Mouse (Mus musculus): ENCODE results near the gene Sf3a3. TPM values are rescaled to one million over a fixed set of nuclear protein-coding genes. Genes with fewer than 3 reads are reported as not detected.
A peak's percentile ranks its signal among the peaks of the same experiment; 100 is the strongest.

Gene Sf3a3
- polyA plus RNA-seq, 1 experiment = 7.2 TPM

- H3K4me3 ChIP-seq (ENCODE audit: low read depth, low read length) = no peak overlapping the region
- no peaks in the 10 kb centered on the region for H3K4me1 ChIP-seq (ENCODE audit: control insufficient read depth, insufficient read depth, insufficient read length, low read length)
- TF ChIP-seq CTCF (IDR thresholded peaks at IDR 0.05; ENCODE audit: extremely low read depth, insufficient read length, insufficient replicate concordance, low read depth, low read length) (no peak), POLR2A (IDR thresholded peaks at IDR 0.05; ENCODE audit: low read depth, low read length) (no peak)
- 80% methylated on average over 8 of the region's 8 CpGs for WGBS
- no peaks in the 10 kb centered on the region for H3K27me3 ChIP-seq (ENCODE audit: control insufficient read depth, insufficient read depth, low read length)
- H3K36me3 ChIP-seq (ENCODE audit: control insufficient read depth, insufficient read depth, low read length) = peaks cover 36% of the 10 kb centered on the region
- H3K27ac ChIP-seq (ENCODE audit: insufficient read depth, low read depth, low read length) = peak overlapping the region; percentile 29; the same call in 1 of the 2 replicates
Measured at GRCm38 (mm10) chr4:124685897-124686402, 28.6 kb upstream of the Sf3a3 start.

GRCm38 (mm10) chr4:124691455-124691854, 23.1 kb upstream of the Sf3a3 start:
- WGBS = 77% methylated on average over 8 of the region's 8 CpGs
- H3K27ac ChIP-seq (ENCODE audit: insufficient read depth, low read depth, low read length) = no peak overlapping the region
- H3K36me3 ChIP-seq (ENCODE audit: control insufficient read depth, insufficient read depth, low read length) = 0 out of 2 replicates have a peak, but pooled peaks cover 4% of the 10 kb centered on the region
- no peak overlapping the region for H3K4me3 ChIP-seq (ENCODE audit: low read depth, low read length)
- TF ChIP-seq POLR2A (IDR thresholded peaks at IDR 0.05; ENCODE audit: low read depth, low read length) (no peak), CTCF (IDR thresholded peaks at IDR 0.05; ENCODE audit: extremely low read depth, insufficient read length, insufficient replicate concordance, low read depth, low read length) (no peak)
- no peaks in the 10 kb centered on the region for H3K27me3 ChIP-seq (ENCODE audit: control insufficient read depth, insufficient read depth, low read length)
- peaks cover 6% of the 10 kb centered on the region for H3K4me1 ChIP-seq (ENCODE audit: control insufficient read depth, insufficient read depth, insufficient read length, low read length)

- no peaks in the 10 kb centered on the region for H3K27me3 ChIP-seq (ENCODE audit: control insufficient read depth, insufficient read depth, low read length)
- no peak overlapping the region for H3K27ac ChIP-seq (ENCODE audit: insufficient read depth, low read depth, low read length)
- H3K4me1 ChIP-seq (ENCODE audit: control insufficient read depth, insufficient read depth, insufficient read length, low read length) = peaks cover 6% of the 10 kb centered on the region
- TF ChIP-seq CTCF (IDR thresholded peaks at IDR 0.05; ENCODE audit: extremely low read depth, insufficient read length, insufficient replicate concordance, low read depth, low read length) = no peak
- TF ChIP-seq POLR2A (IDR thresholded peaks at IDR 0.05; ENCODE audit: low read depth, low read length) = no peak
- H3K4me3 ChIP-seq (ENCODE audit: low read depth, low read length) = no peak overlapping the region
- H3K36me3 ChIP-seq (ENCODE audit: control insufficient read depth, insufficient read depth, low read length) = no peaks in the 10 kb centered on the region
- WGBS = 41% methylated on average over 3 of the region's 3 CpGs
Measured at GRCm38 (mm10) chr4:124692416-124692861, 22.1 kb upstream of the Sf3a3 start.

GRCm38 (mm10) chr4:124693135-124693894, 21.3 kb upstream of the Sf3a3 start, which contains the start of gene Utp11:
TSS of gene Utp11 (minus strand) at chr4:124693600.
- Histone ChIP-seq H3K27ac (ENCODE audit: insufficient read depth, low read depth, low read length) (peak within 1 kb of the TSS; percentile 22; the same call in 1 of the 2 replicates), H3K27me3 (ENCODE audit: control insufficient read depth, insufficient read depth, low read length) (no peaks in the 10 kb centered on the region), H3K4me3 (ENCODE audit: low read depth, low read length) (peak within 1 kb of the TSS; percentile 90), H3K36me3 (ENCODE audit: control insufficient read depth, insufficient read depth, low read length) (no peaks in the 10 kb centered on the region), H3K4me1 (ENCODE audit: control insufficient read depth, insufficient read depth, insufficient read length, low read length) (peaks cover 6% of the 10 kb centered on the region)
- TF ChIP-seq CTCF (IDR thresholded peaks at IDR 0.05; ENCODE audit: extremely low read depth, insufficient read length, insufficient replicate concordance, low read depth, low read length) (no peak), POLR2A (IDR thresholded peaks at IDR 0.05; ENCODE audit: low read depth, low read length) (0 out of 2 replicates have a peak, but pooled peaks have one; percentile 19)
- WGBS = under 1% methylated on average over 43 of the region's 43 CpGs

- Histone ChIP-seq H3K36me3 (ENCODE audit: control insufficient read depth, insufficient read depth, low read length) (no peaks in the 10 kb centered on the region), H3K27ac (ENCODE audit: insufficient read depth, low read depth, low read length) (no peak overlapping the region), H3K4me1 (ENCODE audit: control insufficient read depth, insufficient read depth, insufficient read length, low read length) (peaks cover 6% of the 10 kb centered on the region), H3K27me3 (ENCODE audit: control insufficient read depth, insufficient read depth, low read length) (no peaks in the 10 kb centered on the region), H3K4me3 (ENCODE audit: low read depth, low read length) (no peak overlapping the region)
- TF ChIP-seq CTCF (IDR thresholded peaks at IDR 0.05; ENCODE audit: extremely low read depth, insufficient read length, insufficient replicate concordance, low read depth, low read length) = no peak
- TF ChIP-seq POLR2A (IDR thresholded peaks at IDR 0.05; ENCODE audit: low read depth, low read length) = no peak
- WGBS = 80% methylated on average over 2 of the region's 2 CpGs
Measured at GRCm38 (mm10) chr4:124694572-124694971, 20.0 kb upstream of the Sf3a3 start.

GRCm38 (mm10) chr4:124695786-124696516, 18.6 kb upstream of the Sf3a3 start:
- TF ChIP-seq POLR2A (IDR thresholded peaks at IDR 0.05; ENCODE audit: low read depth, low read length) = no peak
- no peak for TF ChIP-seq CTCF (IDR thresholded peaks at IDR 0.05; ENCODE audit: extremely low read depth, insufficient read length, insufficient replicate concordance, low read depth, low read length)
- no peak overlapping the region for H3K27ac ChIP-seq (ENCODE audit: insufficient read depth, low read depth, low read length)
- H3K36me3 ChIP-seq (ENCODE audit: control insufficient read depth, insufficient read depth, low read length) = no peaks in the 10 kb centered on the region
- peak overlapping the region; percentile 24; the same call in 1 of the 2 replicates for H3K4me3 ChIP-seq (ENCODE audit: low read depth, low read length)
- H3K27me3 ChIP-seq (ENCODE audit: control insufficient read depth, insufficient read depth, low read length) = no peaks in the 10 kb centered on the region
- peaks cover 6% of the 10 kb centered on the region for H3K4me1 ChIP-seq (ENCODE audit: control insufficient read depth, insufficient read depth, insufficient read length, low read length)
- WGBS = 15% methylated on average over 18 of the region's 18 CpGs

All from small intestine, adult 2 months (tissue).